Mouse (Mus musculus) gastrocnemius, postnatal 36 days (tissue): ENCODE measurements around the gene Drd2. TPM values are rescaled to one million over a fixed set of nuclear protein-coding genes. Genes with fewer than 3 reads are reported as not detected.

ENCODE experiments used
- DNase-seq, 2 experiments: peaks; one replicate each; pipeline ENCODE4 v3.0.0; 2022
- intact Hi-C: fragments of 180-260 bp; cut with DNase I; formaldehyde crosslinking; loops from one replicate; pipeline ENCODE4 v1.15.1; 2025
- total RNA-seq, 2 experiments: library from RNA; stranded (reverse); gene quantifications; 2 replicates each; pipeline ENCODE4 v1.2.3; 2021

Gene Drd2
- total RNA-seq, 2 experiments from 2014 or later, result not detected

DNA sequence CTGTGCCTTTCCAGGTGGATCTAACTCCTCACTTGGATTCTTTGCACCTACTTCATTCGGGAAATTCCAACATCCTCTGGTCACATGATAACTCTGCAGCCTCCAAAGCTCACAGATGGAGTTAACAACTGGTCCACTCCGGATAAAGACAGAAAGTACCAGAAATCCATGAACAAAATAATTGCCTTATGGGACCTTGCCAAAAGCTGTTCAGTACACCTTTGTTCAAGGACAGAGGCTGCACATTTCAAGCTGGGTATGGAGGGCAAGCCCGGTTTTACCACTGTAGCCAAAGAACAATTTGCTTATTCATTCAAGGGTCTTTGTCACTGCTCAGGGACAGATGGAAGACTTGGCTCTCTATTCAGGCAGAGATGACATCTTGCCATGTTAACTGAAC lies 102.2 kb downstream of the Drd2 start:
- DNase-seq, result no peak
- intact Hi-C loops, result no loop called here

DNA sequence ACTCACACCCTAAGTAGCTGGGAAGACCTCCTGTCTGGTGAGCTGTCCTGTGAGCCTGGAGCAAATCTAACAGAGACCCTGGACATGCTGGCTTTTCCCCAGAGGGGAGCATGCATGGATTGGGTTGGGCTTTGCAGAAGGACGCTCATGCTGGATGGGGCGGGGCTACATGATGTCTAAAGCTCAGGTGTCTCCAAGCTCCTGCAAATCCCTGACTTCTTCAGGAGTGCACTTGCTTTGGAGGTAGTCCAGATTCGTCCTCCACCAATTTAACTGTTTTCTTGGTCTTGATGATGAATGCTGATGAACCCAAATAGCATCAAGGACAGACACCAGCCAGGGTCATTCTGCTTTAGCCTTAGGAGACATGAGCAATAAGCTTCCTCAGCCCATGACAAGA lies 110.1 kb downstream of the Drd2 start:
- intact Hi-C loops, result no loop called here

DNA sequence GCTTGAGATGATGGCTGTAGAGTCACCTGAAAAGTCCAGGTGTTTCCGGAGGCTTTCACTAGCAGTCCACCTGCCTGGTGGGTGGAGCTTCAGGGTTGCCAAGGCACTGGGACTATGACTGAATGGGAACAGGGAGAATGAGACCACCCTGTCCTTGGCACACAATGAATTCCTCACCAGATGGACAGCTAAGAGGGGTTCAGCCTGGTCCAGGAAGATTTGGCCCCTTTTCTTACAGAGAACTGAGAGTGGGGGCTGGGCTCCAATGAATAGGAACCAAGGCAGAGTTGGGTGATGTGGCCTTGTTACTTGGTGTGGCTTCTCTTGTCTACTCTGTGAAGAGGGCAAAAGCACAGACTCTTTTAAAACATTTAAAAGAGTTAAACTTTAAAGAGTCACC lies 112.0 kb downstream of the Drd2 start:
- no peak for DNase-seq
- intact Hi-C loops, result no loop called here

More for the DNA sequence above, 110.1 kb downstream of the Drd2 start:
- no peak for DNase-seq

DNA sequence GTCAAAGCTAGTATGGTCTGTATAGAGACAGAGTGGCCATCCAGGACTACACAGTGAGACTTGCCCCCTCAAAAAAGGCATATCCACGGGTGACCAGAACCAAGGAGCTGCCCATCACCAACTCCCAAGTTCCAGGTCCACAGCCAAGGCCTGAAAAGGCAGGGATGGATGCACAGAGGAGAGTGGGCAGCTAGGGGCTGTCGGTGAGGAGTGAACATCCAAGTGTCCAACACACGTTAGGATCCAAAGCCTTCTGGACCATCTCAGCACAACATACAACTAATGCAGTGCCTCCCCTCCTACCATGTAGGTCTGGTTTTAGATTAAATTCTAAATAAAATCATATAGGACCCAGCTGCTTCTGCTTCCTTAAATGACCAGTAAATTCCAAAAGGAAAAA lies 115.7 kb downstream of the Drd2 start:
- intact Hi-C loops, result no loop called here
- no peak for DNase-seq

Other genes starting within 250 kb of the Drd2 start
- gene Gm4894, start 90.1 kb upstream of the Drd2 start, total RNA-seq, result not detected
- gene Ankk1, start 86.4 kb downstream of the Drd2 start, total RNA-seq, result not detected
- under 1 TPM; 0.86 to 0.87 TPM for gene Ttc12, start 145.6 kb downstream of the Drd2 start, total RNA-seq